Mouse (Mus musculus): ENCODE measurements around the gene Bcap31. TPM values are rescaled to one million over a fixed set of nuclear protein-coding genes. Genes with fewer than 3 reads are reported as not detected.

Bcap31 gene
- polyA plus RNA-seq, 1 experiment from 2014 or later: 154 TPM

DNA sequence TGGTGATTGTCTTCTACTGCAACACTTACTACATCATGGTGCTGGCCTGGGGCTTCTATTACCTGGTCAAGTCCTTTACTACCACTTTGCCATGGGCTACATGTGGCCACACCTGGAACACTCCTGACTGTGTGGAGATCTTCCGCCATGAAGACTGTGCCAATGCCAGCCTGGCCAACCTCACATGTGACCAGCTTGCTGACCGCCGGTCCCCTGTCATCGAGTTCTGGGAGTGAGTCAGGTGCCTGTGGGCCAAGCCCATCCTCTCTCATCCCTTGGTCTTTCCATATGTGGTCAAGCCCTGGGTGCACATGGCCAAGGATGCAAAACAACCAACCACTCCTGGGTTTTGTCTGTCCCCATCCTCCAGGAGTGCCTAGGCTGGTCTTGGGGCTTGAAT is 39.3 kb downstream of the Bcap31 start:
- Histone ChIP-seq H3K4me1 (replicated peaks) (peaks cover 14% of the 10 kb centered on the region), H3K9me3 (replicated peaks) (no peaks in the 10 kb centered on the region), H3K9ac (no peak overlapping the region), H3K27me3 (replicated peaks) (peaks cover 16% of the 10 kb centered on the region; the same call in 1 of the 2 replicates), H3K4me3 (no peak overlapping the region), H3K27ac (ENCODE audit: poor library complexity, severe bottlenecking) (no peak overlapping the region), H3K36me3 (peaks cover 55% of the 10 kb centered on the region), H3K4me2 (no peak overlapping the region)
- ATAC-seq (ENCODE audit: insufficient number of reproducible peaks, low FRiP score): no peak
- WGBS: 89% methylated on average over 4 of the region's 4 CpGs

DNA sequence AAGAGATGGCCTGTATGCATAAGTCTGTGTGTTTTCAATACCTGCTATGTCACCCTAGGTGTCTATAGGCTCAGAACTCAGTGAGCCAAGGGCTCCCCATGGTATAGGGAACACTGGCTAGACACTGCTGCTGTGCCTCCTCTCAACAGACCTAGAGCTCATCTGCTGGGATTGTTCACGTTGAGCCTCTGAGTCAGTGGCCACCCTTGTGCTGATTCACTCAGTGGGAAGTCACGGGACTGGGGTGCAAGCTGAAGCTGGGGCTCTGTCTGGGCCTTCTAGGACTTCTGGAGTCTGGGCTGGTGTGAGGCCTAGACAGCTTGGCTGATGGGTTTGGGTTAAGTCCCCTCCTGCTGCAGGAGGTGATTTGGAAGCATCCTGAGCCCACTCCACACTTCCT is 40.7 kb downstream of the Bcap31 start:
- Histone ChIP-seq H3K9ac (peak overlapping the region; percentile 92; the same call in 1 of the 2 replicates), H3K4me3 (peak overlapping the region; percentile 80), H3K9me3 (replicated peaks) (no peaks in the 10 kb centered on the region), H3K4me2 (peak overlapping the region; percentile 77), H3K27me3 (replicated peaks) (peaks cover 16% of the 10 kb centered on the region; the same call in 1 of the 2 replicates), H3K27ac (ENCODE audit: poor library complexity, severe bottlenecking) (no peak overlapping the region), H3K36me3 (peaks cover 44% of the 10 kb centered on the region), H3K4me1 (replicated peaks) (peaks cover 14% of the 10 kb centered on the region)
- 84% methylated on average over 2 of the region's 2 CpGs for WGBS
- no peak for ATAC-seq (ENCODE audit: insufficient number of reproducible peaks, low FRiP score)

DNA sequence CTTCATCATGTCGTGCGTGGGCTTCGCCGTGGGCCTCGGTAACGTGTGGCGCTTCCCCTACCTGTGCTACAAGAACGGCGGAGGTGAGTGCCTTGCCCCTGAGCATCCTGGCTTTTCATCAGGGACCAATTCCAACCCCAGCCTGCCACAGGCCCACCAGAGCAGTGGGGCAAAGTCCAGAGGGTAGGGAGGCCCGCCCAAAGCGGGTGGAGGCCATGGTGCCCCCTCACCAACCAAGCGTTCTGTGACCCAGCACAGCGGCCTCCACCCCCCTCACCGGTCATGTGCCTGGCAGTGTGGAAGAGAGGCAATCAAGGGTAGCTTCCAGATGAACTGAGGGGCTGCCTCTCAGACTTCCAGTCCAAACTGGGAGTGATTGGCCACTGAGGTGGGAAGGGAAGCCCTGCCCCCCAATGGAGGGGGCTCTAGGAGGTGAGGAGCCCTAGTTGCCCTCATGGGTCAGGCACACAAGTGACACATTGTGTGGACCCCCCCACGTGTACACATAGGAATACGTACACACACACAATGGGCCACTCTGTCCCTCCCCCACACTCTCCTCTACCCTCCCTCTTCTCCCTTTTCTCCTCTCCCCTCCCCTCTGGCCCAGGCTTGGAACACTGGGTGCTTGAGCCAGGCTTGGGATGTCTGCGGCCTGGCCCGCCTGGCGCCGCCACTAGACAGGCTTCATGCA is 41.9 kb downstream of the Bcap31 start:
- H3K27me3 ChIP-seq (replicated peaks): peaks cover 22% of the 10 kb centered on the region
- H3K9ac ChIP-seq: peak overlapping the region; percentile 92
- H3K36me3 ChIP-seq: peaks cover 33% of the 10 kb centered on the region
- peak overlapping the region; percentile 85 for H3K27ac ChIP-seq (ENCODE audit: poor library complexity, severe bottlenecking)
- 28% methylated on average over 20 of the region's 20 CpGs for WGBS
- H3K4me1 ChIP-seq (replicated peaks): peaks cover 14% of the 10 kb centered on the region
- no peaks in the 10 kb centered on the region for H3K9me3 ChIP-seq (replicated peaks)
- peak; percentile 20 for ATAC-seq (ENCODE audit: insufficient number of reproducible peaks, low FRiP score)
- peak overlapping the region; percentile 77 for H3K4me2 ChIP-seq
- H3K4me3 ChIP-seq: peak overlapping the region; percentile 80

DNA sequence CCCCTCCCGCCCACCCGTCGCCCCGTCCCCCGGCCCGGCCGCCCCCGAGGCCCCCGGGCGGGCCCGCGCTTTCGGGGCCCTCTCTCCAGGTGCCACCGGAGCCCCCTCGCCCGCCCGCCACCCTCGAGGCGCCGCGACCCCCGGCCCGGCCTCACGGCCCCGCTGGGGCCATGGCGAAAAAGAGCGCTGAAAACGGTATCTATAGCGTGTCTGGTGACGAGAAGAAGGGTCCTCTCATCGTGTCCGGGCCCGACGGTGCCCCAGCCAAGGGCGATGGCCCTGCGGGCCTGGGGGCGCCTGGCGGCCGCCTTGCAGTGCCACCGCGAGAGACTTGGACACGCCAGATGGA is 42.4 kb downstream of the Bcap31 start:
- peak overlapping the region; percentile 77 for H3K4me2 ChIP-seq
- H3K36me3 ChIP-seq: peaks cover 28% of the 10 kb centered on the region
- H3K9me3 ChIP-seq (replicated peaks): no peaks in the 10 kb centered on the region
- H3K27ac ChIP-seq (ENCODE audit: poor library complexity, severe bottlenecking): peak overlapping the region; percentile 85
- WGBS: 11% methylated on average over 40 of the region's 42 CpGs
- H3K9ac ChIP-seq: peak overlapping the region; percentile 92
- peaks cover 14% of the 10 kb centered on the region for H3K4me1 ChIP-seq (replicated peaks)
- no peak for ATAC-seq (ENCODE audit: insufficient number of reproducible peaks, low FRiP score)
- peaks cover 22% of the 10 kb centered on the region for H3K27me3 ChIP-seq (replicated peaks)
- H3K4me3 ChIP-seq: peak overlapping the region; percentile 80

DNA sequence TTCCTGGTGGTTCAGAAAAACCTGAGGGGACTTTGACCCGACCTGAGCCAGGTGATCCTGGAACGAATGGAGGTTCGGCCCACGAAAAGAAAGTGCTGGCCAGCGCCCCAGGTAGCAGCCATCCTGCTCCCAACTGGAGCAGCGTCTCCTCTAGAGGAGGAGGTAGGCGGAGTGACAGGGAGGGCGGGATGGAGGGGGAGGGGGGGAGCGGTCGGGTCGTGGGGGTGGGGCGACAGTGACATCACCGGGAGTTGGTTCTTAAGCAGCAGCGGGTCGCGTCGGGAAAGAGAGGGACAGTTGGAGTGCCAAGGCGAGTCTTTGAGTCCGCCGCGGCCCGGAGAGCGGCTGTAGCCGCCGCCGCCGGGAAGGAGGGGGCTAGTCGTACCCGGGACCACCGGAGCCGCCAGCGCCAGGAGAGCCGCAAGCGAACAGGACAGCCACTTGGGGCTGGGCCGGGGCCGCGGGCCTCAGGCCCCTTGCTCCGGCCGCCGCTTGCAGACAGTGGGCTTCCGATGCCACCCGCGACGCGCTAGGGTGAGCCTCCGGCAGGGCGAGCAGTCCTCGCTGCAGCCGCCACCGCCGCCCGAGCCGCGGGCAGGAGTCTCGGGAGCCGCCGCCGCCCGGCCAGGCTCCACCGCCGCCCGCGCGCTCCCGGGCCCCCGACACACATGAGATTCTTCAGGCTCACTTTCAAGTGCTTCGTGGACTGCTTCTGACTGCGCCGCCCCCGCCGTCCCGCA is 42.9 kb downstream of the Bcap31 start, which contains the start of gene Slc6a8:
Slc6a8 (plus strand) TSS at position 272 of the 740 bp plus-strand sequence.
- peak within 1 kb of the TSS; percentile 85 for H3K27ac ChIP-seq (ENCODE audit: poor library complexity, severe bottlenecking)
- WGBS: 21% methylated on average over 45 of the region's 72 CpGs
- H3K27me3 ChIP-seq (replicated peaks): peaks cover 22% of the 10 kb centered on the region
- H3K9ac ChIP-seq: peak within 1 kb of the TSS; percentile 92
- H3K9me3 ChIP-seq (replicated peaks): no peaks in the 10 kb centered on the region
- peak; percentile 78 for ATAC-seq (ENCODE audit: insufficient number of reproducible peaks, low FRiP score)
- H3K4me1 ChIP-seq (replicated peaks): peaks cover 14% of the 10 kb centered on the region
- H3K4me3 ChIP-seq: peak within 1 kb of the TSS; percentile 80
- peaks cover 23% of the 10 kb centered on the region for H3K36me3 ChIP-seq
- H3K4me2 ChIP-seq: peak within 1 kb of the TSS; percentile 77

DNA sequence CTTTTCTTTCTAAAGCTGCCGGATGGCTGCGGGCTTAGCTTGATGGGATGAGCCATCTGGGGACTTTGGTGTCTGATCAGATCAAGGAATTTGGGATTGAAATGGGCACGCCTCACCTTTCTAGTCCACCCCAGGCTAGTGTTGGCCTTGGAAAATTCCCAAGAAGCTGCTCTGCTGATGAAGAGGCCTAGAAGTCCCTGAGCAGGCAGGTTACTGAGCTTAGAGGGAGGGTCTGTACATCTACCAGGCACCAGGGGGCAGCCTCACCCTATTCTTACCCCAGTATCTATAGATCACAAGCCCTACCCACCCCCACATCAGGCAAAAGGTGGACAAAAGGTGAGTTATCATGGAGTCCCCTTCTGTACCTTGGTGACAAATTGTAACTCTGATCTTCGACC is 43.9 kb downstream of the Bcap31 start:
- Histone ChIP-seq H3K4me1 (replicated peaks) (peaks cover 14% of the 10 kb centered on the region), H3K4me2 (no peak overlapping the region), H3K4me3 (no peak overlapping the region), H3K9me3 (replicated peaks) (no peaks in the 10 kb centered on the region), H3K36me3 (peaks cover 12% of the 10 kb centered on the region), H3K27ac (ENCODE audit: poor library complexity, severe bottlenecking) (no peak overlapping the region), H3K27me3 (replicated peaks) (peaks cover 20% of the 10 kb centered on the region), H3K9ac (no peak overlapping the region)
- ATAC-seq (ENCODE audit: insufficient number of reproducible peaks, low FRiP score): 0 out of 2 replicates have a peak, but pooled peaks have one; percentile 52
- 39% methylated on average over 4 of the region's 4 CpGs for WGBS

DNA sequence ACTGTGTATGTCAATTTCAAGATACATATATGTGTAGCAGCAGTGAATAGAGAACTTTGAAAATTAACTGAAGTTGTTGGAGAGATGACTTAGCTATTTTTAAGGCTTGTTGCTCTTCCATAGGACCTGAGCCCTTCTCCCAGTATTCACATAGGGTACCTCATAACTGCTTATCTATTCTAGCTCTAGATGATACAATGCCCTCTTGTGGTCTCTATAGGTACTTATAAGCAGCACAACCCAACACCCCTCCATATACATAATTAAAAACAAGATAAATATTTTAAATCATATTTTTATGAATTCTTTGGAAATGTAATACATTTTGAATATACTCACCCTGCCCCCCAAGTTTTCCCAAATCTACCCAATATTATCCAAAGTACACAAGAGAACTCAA is 52.8 kb downstream of the Bcap31 start:
- Histone ChIP-seq H3K4me3 (no peak overlapping the region), H3K4me1 (replicated peaks) (0 out of 2 replicates have a peak, but pooled peaks cover 4% of the 10 kb centered on the region), H3K27me3 (replicated peaks) (peaks cover 13% of the 10 kb centered on the region), H3K9me3 (replicated peaks) (no peaks in the 10 kb centered on the region), H3K27ac (ENCODE audit: poor library complexity, severe bottlenecking) (no peak overlapping the region), H3K36me3 (no peaks in the 10 kb centered on the region), H3K4me2 (no peak overlapping the region), H3K9ac (no peak overlapping the region)
- ATAC-seq (ENCODE audit: insufficient number of reproducible peaks, low FRiP score): no peak

DNA sequence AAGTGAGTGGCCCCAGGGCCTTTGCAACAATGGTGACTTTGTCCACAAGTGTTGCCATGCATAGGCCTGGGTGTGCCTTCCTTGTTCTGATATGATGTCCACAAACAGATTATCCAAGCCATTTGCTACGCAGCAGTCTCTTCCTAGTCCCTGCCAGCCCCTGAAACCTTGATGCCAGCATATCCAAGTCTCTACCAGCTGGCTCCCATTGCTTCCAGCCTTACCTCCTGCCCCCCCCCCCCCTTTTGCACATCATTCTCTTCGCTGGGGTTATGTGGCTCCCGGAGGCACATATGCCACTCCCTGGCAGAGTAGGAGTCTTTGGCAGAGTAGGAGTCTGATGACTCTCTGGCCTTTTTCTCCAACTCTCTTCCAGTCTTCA is 55.7 kb downstream of the Bcap31 start:
- peaks cover 18% of the 10 kb centered on the region for H3K27me3 ChIP-seq (replicated peaks)
- peak overlapping the region; percentile 54 for H3K4me3 ChIP-seq
- H3K4me1 ChIP-seq (replicated peaks): 0 out of 2 replicates have a peak, but pooled peaks cover 4% of the 10 kb centered on the region
- H3K36me3 ChIP-seq: no peaks in the 10 kb centered on the region
- WGBS: 62% methylated on average over 3 of the region's 3 CpGs
- no peak overlapping the region for H3K27ac ChIP-seq (ENCODE audit: poor library complexity, severe bottlenecking)
- no peaks in the 10 kb centered on the region for H3K9me3 ChIP-seq (replicated peaks)
- H3K9ac ChIP-seq: peak overlapping the region; percentile 67
- no peak for ATAC-seq (ENCODE audit: insufficient number of reproducible peaks, low FRiP score)
- H3K4me2 ChIP-seq: peak overlapping the region; percentile 79

DNA sequence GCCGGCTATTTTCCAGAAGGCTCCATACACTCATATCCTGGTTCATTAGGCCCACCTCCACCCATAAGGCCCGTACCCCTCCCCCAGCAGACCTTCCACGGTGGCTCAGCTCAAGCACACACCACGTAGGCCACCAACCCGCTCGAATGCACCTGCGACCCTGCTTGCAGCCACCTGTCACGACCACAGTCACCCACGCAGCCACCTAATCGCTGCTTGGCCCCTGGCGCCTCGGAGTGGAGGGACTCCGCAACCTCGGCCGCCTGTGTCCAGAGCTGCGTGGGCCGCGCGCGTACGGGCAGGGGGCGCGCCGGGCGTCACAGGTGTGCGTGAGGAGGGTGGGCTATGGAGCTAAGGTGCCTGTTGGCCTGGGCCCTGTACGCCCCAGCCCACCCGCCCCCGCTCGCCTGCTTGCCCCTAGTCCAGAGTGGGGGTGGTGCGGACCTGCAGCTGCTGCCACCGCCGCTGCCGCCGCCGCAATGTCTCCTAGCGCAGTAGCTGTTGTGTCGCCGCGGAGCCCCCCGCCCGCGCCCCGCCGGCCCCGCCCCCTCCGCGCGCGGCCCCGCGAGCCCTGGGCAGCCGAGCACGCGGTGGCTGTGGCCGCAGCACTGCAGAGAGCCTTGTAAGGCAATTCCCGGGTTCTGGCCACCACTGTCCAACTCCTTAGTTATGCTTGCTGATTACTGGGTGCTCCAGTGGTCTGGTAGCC is 56.2 kb downstream of the Bcap31 start, which contains the start of gene Pnck:
Pnck (minus strand) TSS at position 543 of the 709 bp plus-strand sequence.
- 17% methylated on average over 53 of the region's 57 CpGs for WGBS
- peak within 1 kb of the TSS; percentile 79 for H3K4me2 ChIP-seq
- no peaks in the 10 kb centered on the region for H3K36me3 ChIP-seq
- H3K4me1 ChIP-seq (replicated peaks): 0 out of 2 replicates have a peak, but pooled peaks cover 4% of the 10 kb centered on the region
- H3K9ac ChIP-seq: peak within 1 kb of the TSS; percentile 67
- peaks cover 18% of the 10 kb centered on the region for H3K27me3 ChIP-seq (replicated peaks)
- H3K9me3 ChIP-seq (replicated peaks): no peaks in the 10 kb centered on the region
- no peak within 1 kb of the TSS for H3K27ac ChIP-seq (ENCODE audit: poor library complexity, severe bottlenecking)
- ATAC-seq (ENCODE audit: insufficient number of reproducible peaks, low FRiP score): peak; percentile 61
- peak within 1 kb of the TSS; percentile 54 for H3K4me3 ChIP-seq

DNA sequence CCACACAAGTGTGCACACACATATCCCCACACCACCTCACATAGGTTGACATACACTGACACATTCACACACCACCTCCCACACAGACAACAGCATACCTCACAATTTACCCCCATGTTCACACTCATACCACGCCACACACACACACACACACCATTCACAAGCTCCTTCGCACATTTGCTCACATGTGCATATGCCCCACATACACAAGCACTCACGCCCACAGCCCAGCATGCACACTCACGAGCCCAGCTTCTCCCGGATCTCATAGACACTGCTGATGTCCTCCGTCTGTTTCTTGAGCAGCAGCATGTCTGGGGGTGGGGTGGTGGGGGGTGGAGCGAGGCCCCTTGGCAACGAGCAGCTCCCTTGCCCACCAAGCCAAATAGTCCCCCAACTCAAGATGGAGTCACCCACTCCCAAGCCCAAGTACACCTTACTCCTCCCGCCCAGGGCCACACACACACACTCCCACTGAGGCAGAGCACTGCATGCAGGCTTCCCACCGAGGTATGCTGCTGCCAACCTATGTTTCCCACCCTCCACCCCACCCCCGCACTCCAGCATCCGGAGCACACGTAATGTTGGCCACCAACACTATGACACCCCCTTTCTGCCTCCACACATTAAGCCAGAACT is 56.9 kb downstream of the Bcap31 start:
- no peaks in the 10 kb centered on the region for H3K36me3 ChIP-seq
- H3K4me3 ChIP-seq: peak overlapping the region; percentile 54; the same call in 1 of the 2 replicates
- 61% methylated on average over 13 of the region's 13 CpGs for WGBS
- H3K27me3 ChIP-seq (replicated peaks): peaks cover 18% of the 10 kb centered on the region
- no peak overlapping the region; the same call in 1 of the 2 replicates for H3K9ac ChIP-seq
- peak; percentile 40 for ATAC-seq (ENCODE audit: insufficient number of reproducible peaks, low FRiP score)
- H3K4me1 ChIP-seq (replicated peaks): 0 out of 2 replicates have a peak, but pooled peaks cover 4% of the 10 kb centered on the region
- no peak overlapping the region for H3K27ac ChIP-seq (ENCODE audit: poor library complexity, severe bottlenecking)
- H3K9me3 ChIP-seq (replicated peaks): no peaks in the 10 kb centered on the region
- H3K4me2 ChIP-seq: peak overlapping the region; percentile 79

Data from heart, embryonic 12.5 days (tissue).